In genomic region chr3:68492513-68492912, GRCm38 (mm10) we compare ENCODE assay signal across 8 mouse cellular contexts.
DNase-seq lines count a peak whose midpoint lies in the region; ATAC-seq lines count a peak whose summit lies in the region.

No protein-coding gene starts in this region.

- H3K27ac ChIP-seq in embryonic facial prominence, embryonic 10.5 days (replicated peaks) = 0 out of 2 replicates have a peak overlapping the region, but pooled peaks have one; percentile 92
- no peak overlapping the region for H3K27ac ChIP-seq in hindbrain, embryonic 12.5 days
- peak overlapping the region; percentile 89 for H3K27ac ChIP-seq in limb, embryonic 15.5 days
- peak overlapping the region; percentile 96 for H3K27ac ChIP-seq in stomach, embryonic 14.5 days (ENCODE audit: low read length)

- 21% methylated on average over 3 of the region's 3 CpGs for WGBS in embryonic facial prominence, embryonic 10.5 days
- WGBS in hindbrain, embryonic 12.5 days = 20% methylated on average over 3 of the region's 3 CpGs
- 18% methylated on average over 3 of the region's 3 CpGs for WGBS in limb, embryonic 15.5 days
- WGBS in stomach, embryonic 14.5 days = 23% methylated on average over 3 of the region's 3 CpGs

- peak overlapping the region; percentile 98; the same call in 1 of the 2 replicates for H3K4me2 ChIP-seq in hindbrain, embryonic 12.5 days (replicated peaks)
- peak overlapping the region; percentile 99; the same call in 1 of the 2 replicates for H3K4me2 ChIP-seq in limb, embryonic 15.5 days
- peak overlapping the region; percentile 91 for H3K4me2 ChIP-seq in stomach, embryonic 14.5 days (replicated peaks; ENCODE audit: low read depth, low read length)

- H3K9ac ChIP-seq in hindbrain, embryonic 12.5 days = no peak overlapping the region
- H3K9ac ChIP-seq in limb, embryonic 15.5 days = no peak overlapping the region
- H3K9ac ChIP-seq in stomach, embryonic 14.5 days (replicated peaks; ENCODE audit: low read depth, low read length) = no peak overlapping the region

- peak; percentile 58 for DNase-seq in 3T3-L1 (ENCODE audit: low read depth, low spot score)
- peak; percentile 32 for DNase-seq in embryonic facial prominence, embryonic 10.5 days (ENCODE audit: low spot score)
- no peak for DNase-seq in left cerebral cortex, adult 8-10 months (ENCODE audit: low spot score in 2 of 2)
- DNase-seq in frontal cortex, postnatal 36 days (ENCODE audit: low spot score in 2 of 2) = no peak
- DNase-seq in thymus, postnatal 10 days (ENCODE audit: low spot score in 2 of 2) = no peak

- ATAC-seq in hindbrain, embryonic 12.5 days (ENCODE audit: low FRiP score) = no peak
- no peak for ATAC-seq in limb, embryonic 15.5 days (ENCODE audit: insufficient number of reproducible peaks, low FRiP score, low TSS enrichment, low read depth)
- no peak for ATAC-seq in stomach, embryonic 14.5 days (ENCODE audit: insufficient number of reproducible peaks, insufficient read depth, low FRiP score, low read depth)

- H3K9me3 ChIP-seq in embryonic facial prominence, embryonic 10.5 days = no peaks in the 10 kb centered on the region
- no peaks in the 10 kb centered on the region for H3K9me3 ChIP-seq in hindbrain, embryonic 12.5 days (replicated peaks)
- no peaks in the 10 kb centered on the region for H3K9me3 ChIP-seq in limb, embryonic 15.5 days
- H3K9me3 ChIP-seq in stomach, embryonic 14.5 days (ENCODE audit: control insufficient read depth, low read depth, low read length) = no peaks in the 10 kb centered on the region

- H3K27me3 ChIP-seq in embryonic facial prominence, embryonic 10.5 days (replicated peaks; ENCODE audit: low read depth, poor library complexity, severe bottlenecking) = 0 out of 2 replicates have a peak, but pooled peaks cover 3% of the 10 kb centered on the region
- peaks cover 10% of the 10 kb centered on the region for H3K27me3 ChIP-seq in hindbrain, embryonic 12.5 days
- H3K27me3 ChIP-seq in limb, embryonic 15.5 days = peaks cover 15% of the 10 kb centered on the region; the same call in 1 of the 2 replicates
- H3K27me3 ChIP-seq in stomach, embryonic 14.5 days (ENCODE audit: control insufficient read depth, insufficient read depth, low read length) = no peaks in the 10 kb centered on the region

- H3K4me1 ChIP-seq in embryonic facial prominence, embryonic 10.5 days = peaks cover 62% of the 10 kb centered on the region
- H3K4me1 ChIP-seq in hindbrain, embryonic 12.5 days = peaks cover 18% of the 10 kb centered on the region
- peaks cover 44% of the 10 kb centered on the region for H3K4me1 ChIP-seq in limb, embryonic 15.5 days
- peaks cover 18% of the 10 kb centered on the region; the same call in 1 of the 2 replicates for H3K4me1 ChIP-seq in stomach, embryonic 14.5 days (ENCODE audit: control insufficient read depth, insufficient read depth, low read length)

- H3K36me3 ChIP-seq in embryonic facial prominence, embryonic 10.5 days (replicated peaks) = no peaks in the 10 kb centered on the region
- no peaks in the 10 kb centered on the region for H3K36me3 ChIP-seq in hindbrain, embryonic 12.5 days
- H3K36me3 ChIP-seq in limb, embryonic 15.5 days = no peaks in the 10 kb centered on the region
- no peaks in the 10 kb centered on the region for H3K36me3 ChIP-seq in stomach, embryonic 14.5 days (ENCODE audit: control insufficient read depth, insufficient read depth, low read length)

- H3K4me3 ChIP-seq in embryonic facial prominence, embryonic 10.5 days = peak overlapping the region; percentile 83; the same call in 1 of the 2 replicates
- H3K4me3 ChIP-seq in hindbrain, embryonic 12.5 days = no peak overlapping the region
- H3K4me3 ChIP-seq in limb, embryonic 15.5 days = no peak overlapping the region; the same call in 1 of the 2 replicates
- no peak overlapping the region for H3K4me3 ChIP-seq in stomach, embryonic 14.5 days (ENCODE audit: low read depth, low read length)

Comparison
In these comparisons a context has a peak if more than half of its experiments do, and no peak if none do; other contexts are left out.
1. DNase-seq: peak in 3T3-L1 (single experiment) and embryonic facial prominence, embryonic 10.5 days (single experiment); none in left cerebral cortex, adult 8-10 months (0 of 2), frontal cortex, postnatal 36 days (0 of 2) and thymus, postnatal 10 days (0 of 2).
2. Peak in every context shown above with its lines, with median percentiles within 50 percentile points of each other: H3K4me2 ChIP-seq.